1 mouse cellular context compared by ENCODE assay signal in the genomic region with DNA sequence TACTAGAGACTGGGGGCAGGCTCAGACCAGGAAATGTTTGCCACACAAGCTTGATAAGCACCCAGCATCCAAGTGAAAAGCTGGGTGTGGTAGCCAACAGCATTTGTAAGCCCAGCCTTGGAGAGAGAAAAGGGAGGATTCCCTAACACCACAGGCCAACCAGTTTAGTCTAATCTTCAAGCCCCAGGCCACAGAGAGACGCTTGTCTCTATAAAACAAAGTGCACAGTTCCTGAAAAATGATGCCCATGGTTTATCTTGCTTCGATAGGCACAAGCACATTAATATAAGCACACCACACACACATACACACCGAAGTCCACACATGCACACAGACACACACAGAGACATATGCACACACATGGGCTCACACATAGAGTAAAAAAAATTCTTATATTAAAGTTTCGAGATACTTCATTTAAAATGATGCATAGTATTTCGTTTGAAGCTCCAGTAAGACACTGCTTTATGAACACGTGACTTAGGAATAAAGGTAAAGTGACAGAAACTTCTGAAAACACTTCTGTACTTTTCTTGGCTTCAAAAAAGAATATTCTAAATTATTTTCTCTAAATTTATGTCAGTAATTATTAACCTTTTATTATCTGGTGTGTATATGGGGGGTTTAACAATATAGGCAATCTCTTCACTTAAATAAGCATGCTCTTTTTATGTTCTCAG.
A peak's percentile ranks its signal among the peaks of the same experiment; 100 is the strongest.
TF ChIP-seq lines count a peak whose summit lies in the region.

No protein-coding gene starts in this region.

TF ChIP-seq in MEL, 35 proteins besides CTCF, POLR2A, EP300 and RAD21 (continued from another document):
- TF ChIP-seq ZC3H11A (IDR thresholded peaks at IDR 0.05; ENCODE audit: low read depth, low read length) (no peak), SIN3A (IDR thresholded peaks at IDR 0.05; ENCODE audit: low read length) (peak; percentile 90), POLR2AphosphoS5 (IDR thresholded peaks at IDR 0.05; ENCODE audit: borderline replicate concordance, low read depth, low read length) (no peak), RCOR1 (IDR thresholded peaks at IDR 0.05; ENCODE audit: low read depth, low read length) (peak; percentile 81), ZNF384 (IDR thresholded peaks at IDR 0.05; ENCODE audit: low read depth, low read length) (peak; percentile 45), MXI1 (IDR thresholded peaks at IDR 0.05; ENCODE audit: low read depth, low read length) (peak; percentile 73), UBTF (IDR thresholded peaks at IDR 0.05; ENCODE audit: borderline replicate concordance, insufficient read depth, low read depth, low read length) (no peak), NELFE (IDR thresholded peaks at IDR 0.05; ENCODE audit: low read depth, low read length) (no peak), ETS1 (IDR thresholded peaks at IDR 0.05; ENCODE audit: low read depth, low read length) (peak; percentile 86), KAT2A (conservative IDR thresholded peaks at IDR 0.05; ENCODE audit: low read depth, low read length) (no peak), ZKSCAN1 (IDR thresholded peaks at IDR 0.05; ENCODE audit: low read depth, low read length) (no peak), BHLHE40 (IDR thresholded peaks at IDR 0.05; ENCODE audit: borderline replicate concordance, low read depth, low read length) (peak; percentile 73), SMC3 (IDR thresholded peaks at IDR 0.05; ENCODE audit: low read depth, low read length) (no peak), JUND (IDR thresholded peaks at IDR 0.05; ENCODE audit: low read depth, low read length) (0 out of 2 replicates have a peak, but pooled peaks have one; percentile 58), TBP (IDR thresholded peaks at IDR 0.05; ENCODE audit: low read depth, low read length) (0 out of 2 replicates have a peak, but pooled peaks have one; percentile 35), MAFK (IDR thresholded peaks at IDR 0.05; ENCODE audit: borderline replicate concordance, low read depth, low read length) (0 out of 2 replicates have a peak, but pooled peaks have one; percentile 51), GATA1 (IDR thresholded peaks at IDR 0.05; ENCODE audit: low read depth, low read length) (peak; percentile 97), NRF1 (IDR thresholded peaks at IDR 0.05; ENCODE audit: insufficient read depth, low read depth, low read length, poor library complexity, severe bottlenecking) (no peak), MYB (IDR thresholded peaks at IDR 0.05; ENCODE audit: low read depth, low read length) (peak; percentile 83), USF2 (IDR thresholded peaks at IDR 0.05; ENCODE audit: borderline replicate concordance in 1 of 2, insufficient read depth in 1 of 2, low read depth in 1 of 2, low read length in 2 of 2) (peak in 1 of 2 experiments; percentile 47; a peak in 1 of 4 replicates), CHD1 (IDR thresholded peaks at IDR 0.05; ENCODE audit: low read depth, low read length) (peak; percentile 90; the same call in 1 of the 2 replicates), GABPA (IDR thresholded peaks at IDR 0.05; ENCODE audit: low read depth, low read length) (no peak)
